Mouse (Mus musculus) left cerebral cortex, postnatal 10 days (tissue): ENCODE measurements around the gene Ptprc. TPM values are rescaled to one million over a fixed set of nuclear protein-coding genes. Genes with fewer than 3 reads are reported as not detected.

Experiments used
- DNase-seq, 2 experiments: peaks; one replicate each; pipeline ENCODE4 v3.0.0; 2021 to 2022; ENCODE audit warnings: low spot score in 2 of 2, mixed read lengths in 1 of 2; ENCODE audit errors: extremely low spot score in 1 of 2
- intact Hi-C: fragments of 180-260 bp; cut with DNase I; formaldehyde crosslinking; loops from one replicate; pipeline ENCODE4 v1.15.1; 2025
- total RNA-seq, 2 experiments: library from RNA; stranded (reverse); gene quantifications; 2 replicates each; pipeline ENCODE4 v1.2.3; 2021

Gene Ptprc
- 1 to 10 TPM; 2.3 to 2.7 TPM for total RNA-seq

DNA sequence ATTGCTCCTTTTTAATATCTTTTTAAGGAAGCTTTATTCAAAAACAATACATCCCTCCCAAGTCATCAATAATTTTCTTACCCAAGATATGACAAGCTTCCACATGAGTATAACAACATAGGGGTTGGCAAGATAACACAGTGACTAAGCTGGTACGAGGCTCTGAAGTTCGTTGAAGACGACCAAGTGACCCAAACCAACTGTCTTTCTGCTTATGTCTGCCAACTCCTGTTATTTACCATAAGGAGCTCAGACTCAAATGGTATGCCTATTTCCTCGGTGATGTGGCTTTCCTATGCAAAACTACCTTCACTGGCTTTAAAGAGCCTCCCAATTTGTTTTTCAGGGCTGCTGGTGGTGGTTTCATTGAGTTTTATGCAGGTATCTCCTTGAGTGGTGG lies at the start of gene Ptprc:
Ptprc (minus strand) TSS at position 215 of the 400 bp plus-strand sequence.
- no peak for DNase-seq
- intact Hi-C loops = no loop called here

DNA sequence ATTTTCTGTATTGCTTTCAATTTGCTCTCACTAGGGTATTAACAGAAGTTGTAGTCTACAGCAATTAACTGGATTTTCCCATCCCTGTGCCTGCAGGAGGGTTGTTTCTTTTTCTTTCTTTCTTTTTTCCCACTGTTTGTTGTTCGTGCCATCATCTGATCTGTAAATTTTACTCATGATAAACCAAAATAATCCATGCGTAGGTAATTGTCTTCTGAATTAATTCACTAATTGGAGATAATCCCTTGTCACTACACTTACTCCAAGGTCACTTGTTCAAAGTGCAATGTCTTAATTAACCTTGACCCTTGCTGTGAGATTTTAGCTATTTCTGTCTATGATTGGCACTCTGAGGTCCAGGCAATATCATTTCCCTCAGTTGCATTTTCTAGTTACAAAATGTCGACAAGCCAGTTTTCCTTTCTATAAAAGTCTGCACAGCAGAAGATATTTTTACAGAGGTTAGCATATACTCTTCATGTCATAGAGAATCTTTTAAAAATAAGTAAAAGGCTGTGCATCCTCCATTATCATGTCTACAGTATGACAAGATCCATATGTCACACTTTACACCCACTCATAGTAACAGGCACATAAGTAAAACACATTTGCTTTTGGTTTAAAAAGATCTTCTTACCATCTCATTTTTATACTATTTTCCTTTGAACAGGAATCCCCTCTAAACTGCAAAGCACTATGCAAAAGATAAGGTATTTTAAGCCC lies 39.4 kb upstream of the Ptprc start:
- intact Hi-C loops = no loop called here
- DNase-seq = no peak

DNA sequence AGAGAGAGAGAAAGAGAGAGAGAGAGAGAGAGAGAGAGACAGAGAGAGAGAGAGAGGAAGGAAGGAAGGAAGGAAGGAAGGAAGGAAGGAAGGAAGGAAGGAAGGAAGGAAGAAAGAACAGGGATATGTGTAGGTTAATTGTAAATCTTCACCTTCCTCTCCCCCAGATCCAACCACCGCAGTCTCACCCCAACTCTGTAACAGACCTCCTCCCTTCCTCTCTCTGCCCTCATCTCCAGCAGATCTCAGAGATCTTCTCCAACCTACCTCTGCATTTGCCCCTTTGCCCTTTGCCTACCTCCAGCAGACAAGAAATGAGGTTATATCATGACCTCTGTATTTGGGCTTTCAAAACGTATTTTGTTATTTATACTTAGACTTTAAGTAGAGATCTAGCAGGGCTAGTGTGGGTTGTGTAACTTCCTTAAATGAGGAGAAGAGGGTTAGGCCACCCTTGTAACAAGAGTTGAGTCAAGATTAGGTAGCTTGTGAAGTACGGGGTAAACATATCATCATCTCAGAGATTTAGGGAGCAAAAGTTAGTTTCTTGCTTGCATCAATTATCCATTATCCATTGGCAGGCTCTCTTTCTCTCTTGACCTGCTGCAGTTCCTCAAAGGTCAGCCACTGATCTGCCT lies 35.0 kb upstream of the Ptprc start:
- intact Hi-C loops = no loop called here
- DNase-seq = no peak

DNA sequence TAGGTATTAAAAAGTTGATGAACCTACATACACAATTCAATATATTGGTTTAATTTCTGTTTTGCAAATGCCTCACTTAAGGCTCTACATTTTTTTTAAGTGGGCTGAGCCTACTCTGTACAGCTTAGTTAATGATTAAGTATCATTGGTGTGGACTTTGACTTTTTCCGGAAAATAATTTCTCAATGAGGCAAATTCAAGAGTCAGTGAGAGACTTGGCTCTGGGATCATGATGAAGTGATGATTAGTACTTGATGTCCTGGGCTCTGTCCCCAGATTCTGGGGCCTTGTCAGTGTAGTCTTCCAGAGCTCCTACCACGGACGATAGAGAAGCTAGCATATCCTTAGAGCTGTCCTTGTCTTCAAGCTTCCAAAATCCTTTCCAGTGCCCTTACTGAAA lies 34.2 kb upstream of the Ptprc start:
- DNase-seq = no peak
- intact Hi-C loops = no loop called here

DNA sequence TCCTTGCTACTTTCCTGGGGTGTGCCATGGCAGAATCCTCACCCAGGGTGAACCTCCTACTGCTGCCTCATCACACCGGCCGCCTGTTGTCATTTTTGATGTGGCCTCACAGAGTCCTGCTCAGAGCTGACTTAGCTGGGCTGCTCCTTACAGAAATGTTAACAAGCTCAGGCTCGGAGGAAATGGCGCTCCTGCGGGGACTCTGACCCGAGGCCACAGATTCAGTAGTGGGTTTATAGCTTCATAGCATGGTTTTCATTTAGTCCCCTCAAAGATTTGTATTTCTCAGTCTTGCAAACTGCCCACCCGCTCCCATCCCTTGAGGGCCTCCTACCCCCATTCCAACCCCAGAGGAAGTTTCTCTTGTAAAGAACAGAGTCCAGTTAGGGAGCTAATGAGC lies 30.5 kb upstream of the Ptprc start:
- intact Hi-C loops = no loop called here
- no peak for DNase-seq

DNA sequence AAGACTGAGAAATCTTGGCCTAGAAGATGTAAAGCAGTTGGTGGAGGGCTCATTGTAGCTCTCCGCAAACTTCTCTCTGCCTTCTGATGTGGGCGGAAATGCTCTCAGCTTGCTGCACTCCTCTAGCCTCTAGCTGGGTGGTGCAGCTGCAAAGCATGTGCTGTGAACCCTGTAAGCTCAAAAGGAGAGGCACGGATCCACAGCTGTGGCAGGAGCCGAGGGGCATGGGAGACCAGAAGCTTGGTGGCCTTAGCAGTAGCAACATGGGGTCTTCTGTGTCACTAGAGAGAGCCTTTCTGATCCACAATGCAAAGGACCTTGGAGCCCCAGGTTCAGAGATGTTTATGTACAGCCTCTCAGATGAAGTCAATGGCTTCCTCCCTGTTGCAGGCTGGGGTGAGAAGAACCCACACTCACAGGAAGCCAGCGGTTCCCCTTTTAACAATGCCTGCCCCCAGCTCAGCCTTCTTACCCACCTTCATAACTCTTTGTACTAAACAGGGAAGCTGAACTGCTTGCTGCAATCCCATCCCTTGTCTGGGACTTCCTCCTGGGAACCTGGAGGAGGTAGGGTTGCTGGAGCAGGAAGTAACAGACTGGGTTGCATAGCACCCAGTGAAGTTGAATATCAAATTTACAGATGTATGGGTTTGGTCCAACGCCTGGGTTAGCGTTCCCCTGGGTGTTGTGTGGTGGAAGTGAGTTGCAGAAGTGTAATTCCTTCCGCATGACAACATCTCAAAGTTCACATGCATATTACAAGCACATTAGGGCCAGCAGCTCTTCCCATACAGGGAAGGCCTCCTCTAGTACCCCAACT lies 16.4 kb upstream of the Ptprc start:
- intact Hi-C loops = no loop called here
- no peak for DNase-seq

DNA sequence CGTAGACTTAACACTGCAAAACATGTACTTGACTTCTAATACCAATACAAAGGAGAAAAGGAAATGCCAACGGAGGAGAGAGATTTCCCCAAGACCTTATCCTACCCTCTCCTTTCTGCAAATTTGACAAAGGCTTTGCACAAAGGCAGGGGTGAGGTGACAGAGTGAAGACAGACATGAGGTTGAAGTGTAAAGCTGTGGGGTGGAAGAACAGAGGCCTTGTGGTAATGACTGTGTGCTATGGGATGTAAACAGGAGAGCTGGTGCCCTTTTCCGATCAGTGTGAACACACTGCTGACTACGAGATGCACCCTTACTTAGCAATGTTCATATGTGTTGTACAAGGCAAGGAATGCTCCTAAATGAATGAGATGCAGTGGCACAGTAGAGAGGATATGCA lies 12.6 kb upstream of the Ptprc start:
- intact Hi-C loops = no loop called here
- no peak for DNase-seq

DNA sequence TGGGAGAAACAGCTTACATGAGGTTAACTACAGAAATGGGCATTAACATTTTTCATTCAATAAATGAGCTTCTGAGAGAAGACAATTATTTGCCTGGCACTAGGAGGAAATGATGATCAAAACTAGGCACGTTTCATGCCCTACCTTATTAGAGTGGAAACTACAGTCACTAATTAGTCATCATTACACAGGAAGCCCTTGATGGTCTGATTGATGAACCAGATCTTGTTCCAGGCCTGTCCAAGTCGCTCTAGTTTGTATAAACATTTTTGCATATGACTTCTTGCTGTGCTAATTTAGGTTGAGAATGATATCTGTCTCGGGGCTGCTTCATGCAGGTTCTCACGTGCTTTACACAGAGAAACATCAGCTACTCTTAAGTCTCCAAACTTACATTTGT lies 10.4 kb upstream of the Ptprc start:
- DNase-seq = no peak
- intact Hi-C loops = no loop called here

DNA sequence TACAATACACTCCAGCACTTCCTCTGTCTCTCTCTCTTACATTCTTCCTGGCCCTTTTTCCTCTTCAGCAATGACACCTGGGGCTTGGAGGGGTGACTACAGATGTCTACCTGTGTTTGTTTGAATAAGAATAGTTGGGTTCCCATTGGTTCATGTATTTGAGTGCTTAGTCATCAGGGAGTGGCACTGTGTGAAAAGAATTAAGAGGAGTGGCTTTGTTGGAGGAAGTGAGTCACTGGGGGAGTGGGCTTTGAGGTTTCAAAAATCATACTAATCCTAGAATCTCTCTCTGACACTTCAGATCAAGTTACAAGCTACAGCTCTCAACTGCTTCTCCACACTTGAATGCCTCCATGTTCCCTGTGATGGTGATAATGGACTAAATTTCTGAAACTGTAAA lies 4.6 kb upstream of the Ptprc start:
- intact Hi-C loops = no loop called here
- no peak for DNase-seq

DNA sequence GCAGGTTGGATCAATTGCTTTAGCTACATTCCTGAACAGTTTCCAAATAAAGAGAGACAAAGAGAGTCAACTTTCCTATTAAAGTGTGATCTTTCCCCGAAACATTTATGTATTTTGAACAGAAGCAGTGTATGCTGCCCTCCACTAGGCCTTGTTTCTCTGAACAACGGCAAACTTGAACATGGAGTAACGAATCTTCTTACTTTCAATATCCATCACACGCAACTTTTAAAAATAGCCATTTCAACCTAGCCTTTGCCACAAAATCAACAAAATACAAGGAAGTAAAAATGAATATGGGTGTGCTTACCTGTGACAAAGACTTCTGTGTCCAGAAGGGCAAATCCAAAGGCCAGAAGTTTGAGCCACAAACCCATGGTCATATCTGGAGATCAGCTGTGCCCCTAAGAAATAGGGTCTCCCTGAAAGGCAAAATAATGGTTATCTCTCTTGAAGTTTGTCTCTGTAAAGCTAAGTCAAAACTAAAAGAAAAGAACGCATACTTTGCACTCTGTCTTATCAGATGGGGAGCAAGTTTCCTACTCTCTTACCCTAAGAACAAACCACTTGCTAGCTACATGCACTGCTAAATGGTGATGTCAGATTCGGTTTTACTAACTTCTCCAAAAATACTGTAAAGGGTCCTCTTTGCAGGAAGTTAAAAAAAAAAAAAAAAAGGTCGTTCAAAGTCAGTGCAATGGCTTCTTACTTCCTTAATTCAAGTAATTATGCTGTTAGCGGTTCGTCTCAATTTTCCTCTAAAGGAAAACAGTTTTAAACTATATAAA lies 609 bp downstream of the Ptprc start:
- intact Hi-C loops = no loop called here
- DNase-seq = no peak

DNA sequence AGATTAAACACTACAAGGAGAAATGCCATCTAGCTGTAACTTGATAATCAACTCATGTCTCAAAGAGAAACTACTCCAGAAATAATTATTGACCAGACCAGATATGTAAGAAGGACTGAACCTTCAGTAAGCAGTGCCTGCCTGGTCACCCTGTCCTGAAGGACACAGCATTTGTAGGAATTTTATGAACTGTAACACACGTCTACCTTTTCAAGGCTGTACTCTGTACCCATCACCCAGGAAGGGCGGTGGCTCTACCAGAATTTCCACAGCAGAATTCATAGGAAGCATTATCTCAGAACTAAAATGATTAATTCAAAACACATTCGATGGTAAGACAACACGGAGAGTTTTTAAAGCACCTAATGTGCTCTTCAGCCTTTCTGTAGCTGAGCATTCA lies 1.4 kb downstream of the Ptprc start:
- no peak for DNase-seq
- intact Hi-C loops = no loop called here

DNA sequence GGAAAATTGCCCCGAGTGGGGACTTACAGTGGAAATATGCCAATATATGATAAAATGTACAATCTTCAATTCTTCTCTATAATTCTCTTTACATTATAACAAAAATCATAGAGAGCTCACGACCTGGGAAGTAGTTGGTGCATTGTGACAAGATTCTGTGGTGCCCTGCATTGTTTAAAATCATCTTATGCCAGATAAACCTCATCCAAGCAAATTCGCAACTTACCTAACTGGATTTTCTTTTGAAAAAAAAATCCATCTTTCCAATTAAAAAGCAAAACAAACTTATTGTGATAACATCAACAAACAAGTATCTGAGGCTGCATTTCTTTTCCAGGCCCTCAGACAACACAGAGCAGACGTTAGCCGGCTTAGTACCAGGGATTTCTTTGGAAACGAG lies 1.8 kb downstream of the Ptprc start:
- no peak for DNase-seq
- intact Hi-C loops = no loop called here

DNA sequence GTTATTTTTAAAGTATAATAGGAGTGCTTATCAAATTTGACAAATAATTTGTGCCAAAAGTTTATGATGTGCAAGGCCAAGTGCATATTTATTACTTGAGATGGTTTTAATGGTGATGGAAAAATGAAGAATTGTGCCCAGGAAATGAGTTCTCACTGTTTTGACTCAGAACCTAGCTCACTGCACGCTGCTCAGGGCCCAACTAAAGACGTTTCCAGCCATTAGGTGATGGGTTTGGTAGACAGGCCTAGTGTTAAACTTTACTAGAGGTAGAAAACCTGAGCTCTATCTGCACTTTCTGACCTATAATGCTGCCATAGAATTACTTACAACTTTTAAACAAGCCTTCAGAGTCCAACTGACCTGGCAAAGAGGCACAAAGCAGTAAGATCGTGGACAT lies 3.0 kb downstream of the Ptprc start:
- no peak for DNase-seq
- intact Hi-C loops = no loop called here

DNA sequence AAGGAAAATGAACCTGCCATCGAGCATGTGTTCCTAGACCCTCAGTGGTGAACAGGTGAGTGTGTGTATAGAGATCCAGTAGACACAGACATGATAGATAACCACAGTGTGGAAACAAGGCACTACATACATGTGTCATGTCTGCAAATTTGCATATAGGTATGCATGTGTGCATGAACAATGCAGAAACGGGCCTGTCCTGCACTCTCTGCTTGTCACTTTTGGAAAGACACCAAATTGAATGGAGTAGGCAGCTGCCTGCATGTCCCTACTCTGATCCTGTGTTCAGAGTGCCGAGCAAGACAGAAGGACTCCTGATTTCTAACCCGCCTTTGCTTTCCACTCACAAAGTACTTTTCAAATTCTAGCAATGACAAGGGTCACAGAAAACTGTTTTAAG lies 3.4 kb downstream of the Ptprc start:
- no peak for DNase-seq
- intact Hi-C loops = no loop called here

DNA sequence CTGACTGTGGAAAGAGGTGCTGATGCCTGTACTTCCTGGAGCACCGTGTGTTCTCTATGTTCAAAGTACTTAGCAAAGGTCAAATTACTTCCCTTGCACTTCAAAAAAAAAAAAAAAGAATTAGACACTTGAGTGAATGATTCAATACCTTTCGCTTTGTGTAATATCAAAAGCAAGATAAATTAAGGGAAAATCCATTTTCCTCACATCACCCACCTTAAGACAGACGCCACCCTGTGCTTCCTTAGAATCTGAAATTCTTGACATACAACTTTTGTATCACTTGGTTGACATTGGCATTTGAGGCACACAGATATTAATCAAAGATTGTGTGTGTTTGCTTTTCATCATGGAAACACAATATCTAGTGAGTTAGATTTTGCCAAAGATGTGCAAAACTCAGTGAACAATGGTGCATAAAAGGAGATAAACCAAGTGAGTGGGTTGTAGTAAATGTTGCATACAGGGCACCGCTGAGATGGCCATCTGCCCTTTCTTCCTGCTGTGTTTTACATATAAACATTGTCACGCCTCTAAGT lies 9.2 kb downstream of the Ptprc start:
- DNase-seq = no peak

DNA sequence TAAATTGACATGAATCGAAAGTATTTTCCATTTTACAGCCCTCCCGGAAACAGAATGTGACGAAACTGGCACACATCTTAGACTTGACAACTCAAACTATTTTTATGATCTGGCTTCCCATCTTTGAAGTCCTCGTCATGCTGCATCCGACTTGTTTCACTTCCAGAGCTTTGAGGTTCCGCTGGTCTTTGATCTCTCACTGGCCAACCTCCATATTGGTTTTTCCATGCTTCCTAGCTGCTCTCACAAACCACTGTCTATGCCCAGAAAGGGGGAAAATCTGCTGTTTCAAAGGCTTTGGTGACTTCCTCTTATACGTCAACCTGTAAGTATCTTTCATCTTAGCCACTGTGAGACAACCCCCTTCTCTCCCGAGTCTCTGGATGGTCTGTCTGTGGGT lies 12.9 kb downstream of the Ptprc start:
- intact Hi-C loops = no loop called here
- DNase-seq = no peak

More for the DNA sequence above, 9.2 kb downstream of the Ptprc start:
- intact Hi-C loops = no loop called here

DNA sequence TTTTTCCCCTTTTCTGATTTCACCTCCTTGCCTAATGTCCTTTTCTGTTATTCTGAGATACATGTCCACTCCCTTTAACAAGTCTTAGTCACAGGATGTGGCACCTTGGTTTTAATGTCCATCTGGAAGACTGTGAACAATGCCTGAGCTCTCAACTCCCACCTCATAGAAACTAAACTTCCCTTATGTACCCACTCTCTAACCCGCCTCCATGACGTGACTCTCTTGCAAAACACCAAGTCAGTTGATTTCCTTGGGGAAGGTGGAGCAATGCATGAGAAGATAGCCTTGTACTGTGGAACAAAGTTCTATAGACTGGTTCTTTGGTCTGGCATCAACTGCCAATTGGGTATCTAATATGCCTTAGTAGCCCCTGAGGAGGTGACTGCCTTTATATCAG lies 16.6 kb downstream of the Ptprc start:
- no peak for DNase-seq
- intact Hi-C loops = no loop called here

DNA sequence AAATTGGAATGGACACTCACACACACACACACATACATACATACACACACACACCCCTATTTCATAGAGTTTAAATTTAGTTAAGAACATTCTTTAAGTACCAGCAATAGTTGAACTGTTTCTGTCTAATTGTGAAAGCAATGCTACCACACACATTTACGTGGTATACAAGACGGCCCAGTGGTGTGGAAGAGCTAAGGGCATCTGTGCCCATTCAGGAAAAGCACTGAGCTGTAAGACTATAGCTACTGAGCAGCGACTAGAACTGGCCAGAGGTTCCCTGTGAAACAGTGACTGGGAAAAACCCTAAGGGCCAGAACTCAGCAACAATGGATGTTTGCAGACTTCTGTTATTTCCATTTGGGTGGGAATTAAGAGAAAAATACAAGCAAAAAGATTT lies 17.3 kb downstream of the Ptprc start:
- intact Hi-C loops = no loop called here
- no peak for DNase-seq

DNA sequence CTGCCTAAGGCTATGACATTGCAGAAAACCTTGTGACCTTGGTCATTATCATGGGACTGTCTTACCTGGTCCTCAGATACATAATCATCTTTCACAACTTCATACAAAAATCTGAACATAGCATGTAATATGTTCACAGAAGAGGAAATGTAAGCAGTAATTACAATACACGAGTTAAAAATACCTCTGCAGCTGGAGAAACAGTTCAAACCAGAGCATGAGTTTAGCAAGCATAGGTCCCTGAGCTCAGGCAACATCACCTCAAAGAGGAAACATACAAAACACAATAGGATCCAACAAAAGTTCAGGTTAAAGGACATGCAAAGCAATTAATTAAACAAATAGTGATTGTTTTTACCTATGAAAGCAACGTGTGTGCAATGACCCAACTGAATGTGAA lies 17.8 kb downstream of the Ptprc start:
- intact Hi-C loops = no loop called here
- DNase-seq = no peak
